Mouse (Mus musculus) CH12.LX (cell line): Measurements from ENCODE around the gene Lnpk. TPM values are rescaled to one million over a fixed set of nuclear protein-coding genes. Genes with fewer than 3 reads are reported as not detected.

Experiments
- DNase-seq: peaks from one replicate; pipeline ENCODE4 v3.0.0-alpha.2; 2013; ENCODE audit errors: extremely low read depth
- H3K27ac ChIP-seq: 2 replicates; pipeline ENCODE4 v1.5.1; 2012; ENCODE audit warnings: low read depth, mild to moderate bottlenecking, control low read depth, moderate library complexity; ENCODE audit not compliant: insufficient read depth
- H3K27me3 ChIP-seq: replicated peaks from 2 replicates; pipeline ENCODE3; 2012; ENCODE audit warnings: inconsistent platforms
- H3K36me3 ChIP-seq, 2 experiments: replicated peaks in 1 of 2; 2 replicates each; pipeline versions ENCODE3 to v1.6.1; 2012; ENCODE audit warnings: inconsistent platforms in 1 of 2, low read length in 1 of 2, mild to moderate bottlenecking in 1 of 2, mixed read lengths in 1 of 2, moderate library complexity in 1 of 2; ENCODE audit not compliant: control insufficient read depth in 1 of 2, insufficient read depth in 1 of 2
- H3K4me1 ChIP-seq, 2 experiments: 2 replicates each; pipeline ENCODE4 v1.6.1; 2012; ENCODE audit warnings: inconsistent platforms in 1 of 2, moderate library complexity in 1 of 2; ENCODE audit not compliant: insufficient read depth in 2 of 2, control insufficient read depth in 1 of 2
- H3K4me2 ChIP-seq: 2 replicates; pipeline ENCODE4 v1.6.1; 2012; ENCODE audit warnings: low read depth, mild to moderate bottlenecking, control low read depth; ENCODE audit not compliant: poor library complexity, insufficient read depth, severe bottlenecking
- H3K4me3 ChIP-seq, 3 experiments: fragments of 150-350 bp in 1 of 3; sonication (generic) in 1 of 3; replicated peaks in 1 of 3; 2 replicates each; pipeline versions ENCODE3 to v1.5.1; 2011 to 2012; ENCODE audit warnings: low read depth in 2 of 3, low read length in 2 of 3, mild to moderate bottlenecking in 2 of 3, moderate library complexity in 2 of 3, control low read depth in 1 of 3, improper control_type of control experiment in 1 of 3, inconsistent platforms in 1 of 3, mixed read lengths in 1 of 3; ENCODE audit not compliant: poor library complexity in 1 of 3
- H3K79me2 ChIP-seq: replicated peaks from 2 replicates; pipeline ENCODE4 v1.6.1; 2012; ENCODE audit warnings: mild to moderate bottlenecking, moderate library complexity; ENCODE audit not compliant: control insufficient read depth, poor library complexity, insufficient read depth, severe bottlenecking; ENCODE audit errors: extremely low read depth
- H3K9ac ChIP-seq: 2 replicates; pipeline ENCODE4 v1.6.1; 2012; ENCODE audit warnings: low read depth, mild to moderate bottlenecking, control low read depth, moderate library complexity; ENCODE audit not compliant: insufficient read depth
- H3K9me3 ChIP-seq: replicated peaks from 2 replicates; pipeline ENCODE3; 2012; ENCODE audit warnings: low read length, inconsistent platforms, mixed read lengths
- BHLHE40 ChIP-seq: IDR thresholded peaks from 2 replicates; pipeline ENCODE4 v1.6.1; 2011; ENCODE audit warnings: mild to moderate bottlenecking, low read depth, low read length, improper control_type of control experiment
- CHD2 ChIP-seq: IDR thresholded peaks from 2 replicates; pipeline ENCODE4 v1.6.1; 2011; ENCODE audit warnings: low read length, improper control_type of control experiment
- CTCF ChIP-seq, 2 experiments: IDR thresholded peaks in 1 of 2; conservative IDR thresholded peaks in 1 of 2; 2 replicates each; pipeline ENCODE4 v1.5.1; 2011 to 2012; ENCODE audit warnings: low read depth in 2 of 2, low read length in 2 of 2, improper control_type of control experiment in 1 of 2, inconsistent platforms in 1 of 2, mild to moderate bottlenecking in 1 of 2, moderate library complexity in 1 of 2
- E2F4 ChIP-seq: IDR thresholded peaks from 2 replicates; pipeline ENCODE4 v1.6.1; 2011; ENCODE audit warnings: low read depth, low read length, improper control_type of control experiment; ENCODE audit not compliant: insufficient replicate concordance
- ELF1 ChIP-seq: IDR thresholded peaks from 2 replicates; pipeline ENCODE4 v1.6.1; 2014; ENCODE audit warnings: low read depth, mild to moderate bottlenecking, inconsistent platforms, low read length, improper control_type of control experiment
- EP300 ChIP-seq: IDR thresholded peaks from 2 replicates; pipeline ENCODE4 v1.6.1; 2011; ENCODE audit warnings: low read length, improper control_type of control experiment
- GABPA ChIP-seq: IDR thresholded peaks from 2 replicates; pipeline ENCODE4 v1.6.1; 2012; ENCODE audit warnings: low read depth, low read length, improper control_type of control experiment, inconsistent platforms; ENCODE audit not compliant: insufficient replicate concordance
- IRF4 ChIP-seq: IDR thresholded peaks from 2 replicates; pipeline ENCODE4 v1.6.1; 2014; ENCODE audit warnings: low read depth, mild to moderate bottlenecking, inconsistent platforms, low read length, improper control_type of control experiment
- JUN ChIP-seq: IDR thresholded peaks from 2 replicates; pipeline ENCODE4 v1.6.1; 2011; ENCODE audit warnings: low read depth, mild to moderate bottlenecking, low read length, improper control_type of control experiment, moderate library complexity; ENCODE audit not compliant: insufficient read depth
- MAFK ChIP-seq: IDR thresholded peaks from 2 replicates; pipeline ENCODE4 v1.6.1; 2011; ENCODE audit warnings: low read length, improper control_type of control experiment; ENCODE audit not compliant: insufficient replicate concordance
- MAX ChIP-seq: IDR thresholded peaks from 2 replicates; pipeline ENCODE4 v1.6.1; 2011; ENCODE audit warnings: low read length, improper control_type of control experiment
- MAZ ChIP-seq: IDR thresholded peaks from 2 replicates; pipeline ENCODE4 v1.6.1; 2012; ENCODE audit warnings: low read depth, mild to moderate bottlenecking, inconsistent platforms, low read length, improper control_type of control experiment, moderate library complexity
- MEF2A ChIP-seq: IDR thresholded peaks from 2 replicates; pipeline ENCODE4 v1.6.1; 2014; ENCODE audit warnings: low read depth, mild to moderate bottlenecking, inconsistent platforms, low read length, improper control_type of control experiment, borderline replicate concordance
- MXI1 ChIP-seq: IDR thresholded peaks from 2 replicates; pipeline ENCODE4 v1.6.1; 2011; ENCODE audit warnings: mild to moderate bottlenecking, low read depth, low read length, improper control_type of control experiment
- MYC ChIP-seq: IDR thresholded peaks from 2 replicates; pipeline ENCODE4 v1.6.1; 2011; ENCODE audit warnings: low read depth, mild to moderate bottlenecking, improper control_type of control experiment, low read length
- NRF1 ChIP-seq: IDR thresholded peaks from 2 replicates; pipeline ENCODE4 v1.6.1; 2014; ENCODE audit warnings: low read depth, mild to moderate bottlenecking, inconsistent platforms, low read length, improper control_type of control experiment, moderate library complexity
- PAX5 ChIP-seq: IDR thresholded peaks from 2 replicates; pipeline ENCODE4 v1.6.1; 2012; ENCODE audit warnings: low read length, inconsistent platforms, mixed read lengths
- POLR2A ChIP-seq: IDR thresholded peaks from 2 replicates; pipeline ENCODE4 v1.6.1; 2011; ENCODE audit warnings: low read depth, mild to moderate bottlenecking, improper control_type of control experiment, low read length
- POLR2AphosphoS2 ChIP-seq: IDR thresholded peaks from 2 replicates; pipeline ENCODE4 v1.6.1; 2011; ENCODE audit warnings: low read depth, low read length, improper control_type of control experiment
- RAD21 ChIP-seq: IDR thresholded peaks from 2 replicates; pipeline ENCODE4 v1.6.1; 2011; ENCODE audit warnings: low read depth, mild to moderate bottlenecking, low read length, improper control_type of control experiment, moderate library complexity
- RCOR1 ChIP-seq: conservative IDR thresholded peaks from 2 replicates; pipeline ENCODE4 v1.6.1; 2012; ENCODE audit warnings: low read depth, mild to moderate bottlenecking, inconsistent platforms, low read length, improper control_type of control experiment
- SMC3 ChIP-seq: IDR thresholded peaks from 2 replicates; pipeline ENCODE4 v1.6.1; 2011; ENCODE audit warnings: low read depth, low read length, improper control_type of control experiment
- TBP ChIP-seq: conservative IDR thresholded peaks from 2 replicates; pipeline ENCODE4 v1.6.1; 2011; ENCODE audit warnings: low read depth, low read length, improper control_type of control experiment
- TCF12 ChIP-seq: IDR thresholded peaks from 2 replicates; pipeline ENCODE4 v1.6.1; 2014; ENCODE audit warnings: low read depth, mild to moderate bottlenecking, inconsistent platforms, low read length, improper control_type of control experiment
- USF2 ChIP-seq: conservative IDR thresholded peaks from 2 replicates; pipeline ENCODE4 v1.6.1; 2011; ENCODE audit warnings: low read depth, low read length, improper control_type of control experiment
- ZC3H11A ChIP-seq: IDR thresholded peaks from 2 replicates; pipeline ENCODE4 v1.6.1; 2012; ENCODE audit warnings: low read depth, mild to moderate bottlenecking, inconsistent platforms, low read length, improper control_type of control experiment
- ZMIZ1 ChIP-seq: IDR thresholded peaks from 2 replicates; pipeline ENCODE4 v1.6.1; 2012; ENCODE audit warnings: low read depth, mild to moderate bottlenecking, inconsistent platforms, low read length, improper control_type of control experiment
- ZNF384 ChIP-seq: IDR thresholded peaks from 2 replicates; pipeline ENCODE4 v1.6.1; 2012; ENCODE audit warnings: low read depth, low read length, improper control_type of control experiment, inconsistent platforms
- dilution Hi-C: fragments of 300-500 bp; cut with MboI; formaldehyde crosslinking; loops from 2 replicates; pipeline ENCODE4 v1.14.3; 2020; ENCODE audit warnings: low sequenced_read_pairs; ENCODE audit not compliant: extremely low pct_unique_long_range_greater_than_20kb, extremely low pct_ligation_motif_present
- in situ Hi-C: fragments of 300-500 bp; cut with MboI; formaldehyde crosslinking; loops from 3 replicates; pipeline ENCODE4 v1.14.3; 2019; ENCODE audit warnings: low sequenced_read_pairs, low pct_ligation_motif_present, low pct_unique_long_range_greater_than_20kb, mixed read lengths
- polyA plus RNA-seq: library from polyadenylated mRNA; unstranded; fragments of >175 nt; gene quantifications from 2 replicates; pipeline ENCODE4 v1.2.1, GENCODE M21; 2012; ENCODE audit warnings: low read depth; ENCODE audit not compliant: insufficient read length
- total RNA-seq, 2 experiments: library from RNA; depleted of rRNA; stranded (reverse); fragments of 300-350 nt in 1 of 2; fragments of >200 nt in 1 of 2; gene quantifications; 2 replicates each; pipeline ENCODE4 v1.2.3; 2012 to 2014

Gene Lnpk
- total and polyA plus RNA-seq, 3 experiments: 21.1 to 51.7 (median 37.1) TPM

DNA sequence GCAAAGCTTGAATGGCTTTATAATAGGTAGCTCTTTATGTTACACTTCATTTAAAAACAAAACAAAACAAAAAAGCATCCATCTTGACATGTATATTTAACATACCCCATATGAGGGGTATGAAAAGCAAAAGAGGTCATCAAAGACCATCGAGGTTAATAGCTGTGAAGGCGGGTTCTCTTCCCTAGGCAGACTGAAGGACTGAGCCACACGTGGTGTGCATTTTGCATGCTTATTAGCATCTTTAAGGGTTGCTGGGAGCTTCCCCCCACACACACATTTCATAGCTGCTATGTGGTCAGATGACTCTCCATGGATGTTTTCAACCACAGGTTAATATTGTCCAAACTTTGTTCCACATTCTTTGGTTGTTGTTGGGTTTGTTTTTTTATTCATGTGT, 24.8 kb upstream of the Lnpk start:
- H3K9me3 ChIP-seq: no peaks in the 10 kb centered on the region
- in situ Hi-C loops (no loop called here), dilution Hi-C loops (no loop called here)
- H3K9ac ChIP-seq: no peak overlapping the region
- H3K4me3 ChIP-seq: no peak overlapping the region
- DNase-seq: no peak
- no peaks in the 10 kb centered on the region for H3K27me3 ChIP-seq
- TF ChIP-seq POLR2A (no peak), POLR2AphosphoS2 (no peak), MXI1 (no peak), CHD2 (no peak), JUN (no peak), EP300 (no peak), MAFK (no peak), TCF12 (no peak), RCOR1 (no peak), RAD21 (no peak), ELF1 (no peak), MEF2A (no peak), PAX5 (no peak), BHLHE40 (no peak), NRF1 (no peak), USF2 (no peak), ZNF384 (no peak), MAX (no peak)
- no peaks in the 10 kb centered on the region for H3K79me2 ChIP-seq
- no peaks in the 10 kb centered on the region for H3K36me3 ChIP-seq
- no peaks in the 10 kb centered on the region for H3K4me1 ChIP-seq
- H3K27ac ChIP-seq: no peak overlapping the region
- H3K4me2 ChIP-seq: no peak overlapping the region

DNA sequence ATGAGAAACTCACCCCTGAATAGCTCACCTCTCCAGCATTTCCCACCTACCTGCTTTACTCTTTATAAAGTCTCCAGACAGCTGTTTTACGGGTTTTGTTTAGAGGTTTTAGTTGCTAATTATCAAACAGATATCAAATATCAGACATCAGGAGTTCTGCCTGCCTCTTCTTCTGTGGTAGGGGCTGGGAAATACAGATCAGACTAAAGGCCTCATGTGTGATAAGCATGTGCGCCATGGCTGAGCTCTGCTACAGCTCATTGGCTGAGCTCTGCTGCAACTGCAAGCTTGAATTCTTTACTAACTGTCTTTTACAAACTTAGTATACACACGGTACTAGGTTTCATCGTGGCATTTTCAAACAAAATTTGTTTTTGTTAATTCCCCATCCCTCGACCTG, 23.2 kb upstream of the Lnpk start:
- in situ Hi-C loops: no loop called here
- Histone ChIP-seq H3K36me3 (no peaks in the 10 kb centered on the region), H3K79me2 (no peaks in the 10 kb centered on the region), H3K27me3 (no peaks in the 10 kb centered on the region), H3K9ac (no peak overlapping the region), H3K4me2 (no peak overlapping the region), H3K27ac (no peak overlapping the region), H3K9me3 (no peaks in the 10 kb centered on the region), H3K4me1 (no peaks in the 10 kb centered on the region), H3K4me3 (no peak overlapping the region)
- DNase-seq: no peak
- TF ChIP-seq CTCF (conservative IDR thresholded peaks at IDR 0.05 in 1 of 2, IDR thresholded peaks at IDR 0.05 in 1 of 2; ENCODE audit: low read depth in 2 of 2, low read length in 2 of 2) (no peak), MAFK (no peak), MAZ (no peak), IRF4 (no peak), MAX (no peak), E2F4 (no peak), BHLHE40 (no peak), MEF2A (no peak), MXI1 (no peak), JUN (no peak), ZMIZ1 (no peak), ZC3H11A (no peak), TBP (no peak), MYC (no peak), CHD2 (no peak), GABPA (no peak), SMC3 (no peak), POLR2A (no peak), ZNF384 (no peak)
- dilution Hi-C loops: no loop called here
